Mouse (Mus musculus): ENCODE data around the gene Scarb2.

Scarb2 gene

DNA sequence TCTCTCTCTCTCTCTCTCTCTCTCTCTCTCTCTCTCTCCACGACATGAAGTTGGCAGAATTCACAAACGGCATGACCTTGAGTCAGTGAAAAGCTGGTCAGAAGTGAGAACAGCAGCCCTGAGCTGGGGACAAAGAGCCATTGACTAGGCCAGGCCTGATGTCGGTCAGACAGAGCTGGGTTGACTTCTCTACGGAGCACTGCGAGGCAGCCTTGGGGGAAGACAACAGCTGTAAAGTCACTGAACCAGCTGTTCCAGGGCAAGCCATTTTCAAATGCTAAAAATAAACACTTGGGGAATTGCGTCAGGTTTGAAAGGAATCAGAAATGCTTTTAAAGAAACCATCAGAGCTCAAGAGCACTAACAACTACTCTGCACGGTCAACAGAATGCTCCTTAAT lies 13.2 kb downstream of the Scarb2 start:
- DNase-seq (ENCODE audit: low spot score), result peak; percentile 43

DNA sequence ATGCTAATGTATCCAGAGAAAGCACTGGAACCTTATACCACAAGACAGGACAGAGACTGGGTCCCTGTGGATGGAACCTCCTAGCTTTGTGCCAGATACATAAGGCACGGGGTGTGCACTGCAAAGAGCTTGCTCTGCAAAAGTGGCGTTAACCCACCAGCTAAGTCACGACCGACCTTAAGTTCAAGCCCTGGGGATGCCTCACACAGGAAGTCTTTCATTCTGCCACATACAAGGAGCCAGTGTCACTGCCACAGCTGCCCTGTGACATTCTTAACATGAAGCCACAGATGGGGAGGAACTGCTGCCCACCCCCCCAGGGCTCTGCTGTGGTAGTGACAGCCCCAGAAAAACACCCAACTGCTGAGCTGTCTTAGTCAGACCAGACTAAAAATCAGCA lies 15.9 kb downstream of the Scarb2 start:
- no peak for DNase-seq (ENCODE audit: low spot score)

DNA sequence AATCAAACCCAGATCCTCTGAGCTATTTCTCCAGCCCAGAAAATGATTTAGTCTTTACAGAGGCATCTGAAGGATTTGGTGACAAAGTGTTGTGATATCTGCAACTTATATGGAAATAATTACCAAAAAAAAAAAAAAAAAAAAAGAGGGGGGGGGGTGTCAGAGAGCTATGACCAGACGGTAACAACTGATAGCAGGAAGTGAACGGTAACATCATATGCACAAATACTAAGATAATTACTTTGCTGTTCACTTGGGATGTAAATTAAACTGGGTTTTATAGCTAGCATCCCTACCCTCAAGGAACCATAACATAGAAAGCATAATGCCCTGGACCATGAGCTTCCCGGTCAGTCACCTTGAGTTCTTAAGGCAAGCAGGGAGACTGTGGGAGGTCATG lies 16.3 kb downstream of the Scarb2 start:
- DNase-seq (ENCODE audit: low spot score), result no peak

DNA sequence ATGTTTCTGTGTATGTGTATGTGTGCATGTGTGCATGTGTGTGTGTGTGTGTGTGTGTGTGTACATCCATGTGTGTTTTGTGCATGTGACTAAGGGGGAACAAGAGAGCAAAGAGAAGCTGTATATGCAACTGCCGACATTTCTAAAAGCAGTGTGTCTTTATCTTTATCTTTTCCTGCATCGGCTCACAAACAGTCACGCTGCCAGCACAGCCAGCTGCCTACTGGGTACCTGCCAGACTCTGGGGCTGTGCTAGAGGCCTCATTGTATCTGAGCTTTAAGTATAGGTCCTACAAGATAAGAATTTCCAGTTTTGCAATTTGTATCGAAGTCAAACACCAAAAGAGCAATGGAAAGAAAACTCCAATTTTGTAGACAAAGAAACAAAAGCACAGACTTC lies 17.1 kb downstream of the Scarb2 start:
- no peak for DNase-seq (ENCODE audit: low spot score)

GRCm38 (mm10) chr5:92488961-92489360 lies 17.7 kb downstream of the Scarb2 start:
- peak; percentile 36 for DNase-seq (ENCODE audit: low spot score)

DNA sequence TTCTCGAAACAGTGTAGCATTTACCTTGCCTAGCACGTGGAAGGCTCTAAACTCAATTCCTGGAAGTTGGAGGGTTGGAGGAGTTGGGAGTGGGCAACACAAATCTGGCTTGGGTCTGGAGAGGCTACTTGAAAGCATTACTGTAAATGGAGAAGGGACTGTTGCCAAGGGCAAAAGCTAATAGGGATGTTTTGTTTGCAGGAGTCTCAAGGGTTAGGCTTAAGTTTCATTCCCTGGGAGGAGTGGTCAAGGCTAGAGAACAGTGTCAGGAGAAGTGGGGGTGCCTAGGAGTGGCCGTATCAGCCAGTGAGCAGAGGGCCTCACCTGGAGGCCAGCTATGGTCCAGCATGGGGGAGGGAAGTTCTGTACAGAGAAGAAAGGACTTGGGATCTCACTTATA lies 18.2 kb downstream of the Scarb2 start:
- DNase-seq (ENCODE audit: low spot score), result no peak

GRCm38 (mm10) chr5:92486758-92487157 lies 19.9 kb downstream of the Scarb2 start:
- DNase-seq (ENCODE audit: low spot score), result no peak

GRCm38 (mm10) chr5:92484880-92485279 lies 21.8 kb downstream of the Scarb2 start:
- no peak for DNase-seq (ENCODE audit: low spot score)

GRCm38 (mm10) chr5:92472863-92473262 lies 33.8 kb downstream of the Scarb2 start:
- DNase-seq (ENCODE audit: low spot score), result no peak

GRCm38 (mm10) chr5:92471531-92471930 lies 35.1 kb downstream of the Scarb2 start:
- no peak for DNase-seq (ENCODE audit: low spot score)

- no peak for DNase-seq (ENCODE audit: low spot score)
Observed at GRCm38 (mm10) chr5:92469201-92470130, 37.2 kb downstream of the Scarb2 start.

GRCm38 (mm10) chr5:92468234-92468633 lies 38.4 kb downstream of the Scarb2 start:
- no peak for DNase-seq (ENCODE audit: low spot score)

- no peak for DNase-seq (ENCODE audit: low spot score)
Observed at GRCm38 (mm10) chr5:92467102-92467766, 39.4 kb downstream of the Scarb2 start.

DNA sequence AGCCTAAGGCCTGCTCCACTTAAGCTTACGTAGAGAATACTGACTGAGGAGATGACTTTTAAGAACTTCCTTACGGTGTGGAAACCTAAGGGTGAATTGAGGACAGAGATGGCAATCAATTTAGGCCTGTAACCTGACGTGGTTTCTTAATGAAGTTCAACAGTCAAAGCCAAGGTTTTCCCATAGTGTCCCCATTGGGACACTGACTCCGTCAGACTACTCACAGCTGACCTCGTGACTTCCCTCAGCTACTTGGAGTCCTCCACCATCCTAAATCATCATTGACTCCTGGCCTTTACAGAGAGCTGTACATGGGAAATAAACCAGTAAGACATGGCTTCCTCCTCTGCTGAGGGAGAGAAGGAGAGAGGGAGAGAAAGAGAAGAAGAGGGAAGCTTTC lies 41.1 kb downstream of the Scarb2 start:
- DNase-seq (ENCODE audit: low spot score), result no peak

DNA sequence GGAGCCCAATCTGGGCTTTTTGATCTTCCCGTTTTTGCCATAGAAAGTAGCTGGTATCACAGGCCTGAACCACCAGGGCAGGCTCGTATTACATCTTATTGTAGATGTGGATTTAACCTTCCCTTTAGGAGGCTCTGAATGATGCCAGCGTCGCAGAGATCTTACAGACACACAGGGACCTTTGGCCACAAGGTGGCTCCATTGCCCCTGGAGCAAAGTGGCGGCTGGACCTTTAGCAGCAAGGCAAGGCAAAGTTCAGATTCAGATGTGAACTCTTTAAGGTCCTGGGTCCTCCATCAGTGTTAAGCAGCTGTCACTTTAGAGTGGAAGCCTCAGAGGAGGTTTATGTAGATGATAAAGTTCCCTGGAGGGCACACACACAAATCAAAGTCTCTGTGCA lies 45.3 kb downstream of the Scarb2 start:
- DNase-seq (ENCODE audit: low spot score), result peak; percentile 68

DNA sequence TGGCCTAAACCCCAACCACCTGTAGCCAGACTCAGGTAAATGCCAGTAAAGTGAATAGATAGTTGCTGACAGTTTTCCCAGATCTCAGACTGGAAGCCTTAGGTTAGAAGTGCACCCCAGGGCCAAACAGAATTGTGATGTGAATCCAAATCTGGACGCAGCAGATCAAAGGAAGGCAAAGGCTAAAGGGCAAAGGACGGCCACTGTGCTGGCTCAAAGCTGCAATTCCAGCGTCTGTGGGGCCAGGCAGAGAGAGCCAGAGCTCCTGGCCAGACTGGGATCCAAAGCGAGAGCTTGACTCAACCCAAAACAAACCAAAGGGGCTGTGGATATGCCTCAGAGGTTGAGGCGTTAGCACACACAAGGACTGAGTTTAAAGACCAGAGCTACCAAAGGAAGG lies 47.9 kb downstream of the Scarb2 start:
- DNase-seq (ENCODE audit: low spot score), result no peak

DNA sequence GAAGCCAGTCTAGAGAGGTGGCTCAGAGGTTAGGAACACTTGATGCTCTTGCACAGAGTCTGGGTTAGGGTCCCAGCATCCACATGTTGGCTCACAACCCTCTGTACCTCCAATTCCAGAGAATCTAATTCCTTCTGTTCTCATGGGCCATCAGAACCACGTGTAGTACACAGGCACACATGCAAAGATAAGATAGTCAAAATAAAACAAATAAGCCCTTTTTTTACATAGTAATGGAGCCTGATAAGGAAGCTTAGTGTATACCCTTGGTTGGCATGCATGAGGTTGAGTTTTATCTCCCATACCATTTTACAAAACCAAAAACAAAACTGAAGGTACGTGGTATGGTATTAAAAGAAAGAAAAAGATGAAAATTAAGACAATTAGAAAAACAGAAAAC lies 49.2 kb downstream of the Scarb2 start:
- DNase-seq (ENCODE audit: low spot score), result no peak

GRCm38 (mm10) chr5:92452876-92453275 lies 53.8 kb downstream of the Scarb2 start:
- no peak for DNase-seq (ENCODE audit: low spot score)

GRCm38 (mm10) chr5:92446736-92447135 lies 59.9 kb downstream of the Scarb2 start:
- no peak for DNase-seq (ENCODE audit: low spot score)

DNA sequence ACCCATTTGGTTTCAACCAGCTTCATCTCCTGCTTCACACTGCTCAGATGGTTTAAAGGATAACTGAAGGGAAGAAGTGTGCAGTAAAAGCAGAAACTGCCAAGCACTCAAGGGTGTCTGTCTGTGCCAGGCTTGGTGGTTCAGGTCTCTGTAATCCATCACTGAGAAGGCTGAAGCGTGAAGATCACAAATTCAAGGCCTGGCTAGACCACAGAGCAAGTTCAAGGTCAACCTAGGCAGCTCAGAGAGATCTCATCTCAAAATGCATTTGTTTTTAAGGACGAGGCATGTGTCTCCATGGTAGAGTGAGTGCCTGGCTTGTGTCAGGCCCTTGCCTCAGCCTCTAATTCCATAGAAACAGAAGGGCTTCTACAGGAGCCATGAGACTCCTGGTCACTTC lies 61.6 kb downstream of the Scarb2 start:
- no peak for DNase-seq (ENCODE audit: low spot score)

DNA sequence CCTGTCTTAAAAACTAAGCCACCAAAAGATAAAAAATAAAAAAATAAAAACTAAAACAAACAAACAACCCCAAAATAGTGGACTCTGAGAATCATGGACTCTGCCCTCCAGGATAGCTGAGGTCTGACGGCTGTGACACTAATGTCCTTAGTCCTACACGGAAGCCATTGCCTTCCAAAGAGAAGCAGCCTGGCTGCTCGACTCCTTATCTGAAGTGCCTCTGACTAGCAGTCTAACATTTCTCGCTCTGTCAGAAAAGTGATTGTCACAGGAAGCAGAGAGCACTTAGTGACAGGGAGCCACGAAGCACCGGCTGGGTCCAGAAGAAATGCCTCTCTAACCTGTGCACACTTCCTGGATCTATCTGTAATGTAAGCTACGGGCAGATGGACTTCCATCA lies 63.7 kb downstream of the Scarb2 start:
- no peak for DNase-seq (ENCODE audit: low spot score)

DNA sequence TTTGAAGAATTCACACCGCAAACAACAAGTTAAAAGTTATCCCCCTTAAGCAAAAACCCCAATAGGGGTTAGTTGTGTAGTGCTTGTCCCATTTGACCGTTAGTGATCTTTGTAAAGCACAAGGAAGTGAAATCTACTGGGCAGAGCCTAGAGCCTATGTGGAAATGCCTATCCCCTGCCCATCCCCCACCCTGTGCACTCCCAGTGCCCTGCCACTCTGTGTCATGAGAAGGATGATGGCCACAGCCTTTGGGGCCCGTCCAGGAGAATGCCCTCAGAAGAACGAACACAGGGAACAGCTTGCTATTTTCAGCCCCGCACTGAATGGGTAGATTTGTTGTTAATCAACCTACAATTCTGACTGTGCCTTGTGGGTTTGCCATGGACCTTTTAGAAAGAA lies 65.1 kb downstream of the Scarb2 start:
- DNase-seq (ENCODE audit: low spot score), result peak; percentile 51

- DNase-seq (ENCODE audit: low spot score), result no peak
Observed at GRCm38 (mm10) chr5:92438540-92438939, 68.1 kb downstream of the Scarb2 start.
